Mouse (Mus musculus): ENCODE data around the gene Cacna1c. TPM values are rescaled to one million over a fixed set of nuclear protein-coding genes. Genes with fewer than 3 reads are reported as not detected.

Gene Cacna1c
- polyA plus RNA-seq, 1 experiment from 2014 or later, result 0.64 TPM

DNA sequence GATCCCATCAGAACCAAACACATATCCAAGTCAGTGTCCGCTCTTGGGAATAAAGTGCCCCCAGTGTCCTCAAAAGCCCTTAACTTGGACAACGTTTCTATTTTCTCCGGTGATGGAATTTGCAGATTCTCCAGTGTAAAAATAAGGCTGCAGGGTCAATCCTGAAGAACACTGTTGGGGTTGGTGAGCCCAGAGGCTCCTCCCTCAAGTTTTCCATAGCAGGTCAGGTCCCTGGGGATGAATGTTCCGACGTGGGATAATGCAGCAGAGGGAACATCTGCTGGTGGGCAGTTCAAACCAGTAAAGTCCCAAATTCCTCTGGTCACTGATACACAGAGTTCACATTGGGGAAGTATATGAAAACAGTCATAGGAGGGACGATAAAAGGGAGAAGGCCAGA is 203.8 kb downstream of the Cacna1c start:
- Histone ChIP-seq H3K4me2 (no peak overlapping the region), H3K9ac (no peak overlapping the region), H3K36me3 (no peaks in the 10 kb centered on the region), H3K4me1 (peaks cover 14% of the 10 kb centered on the region), H3K9me3 (replicated peaks) (no peaks in the 10 kb centered on the region), H3K27me3 (replicated peaks) (no peaks in the 10 kb centered on the region), H3K4me3 (no peak overlapping the region), H3K27ac (no peak overlapping the region)
- no peak for ATAC-seq
- WGBS (ENCODE audit: insufficient replicate concordance), result 77% methylated on average over 6 of the region's 6 CpGs

DNA sequence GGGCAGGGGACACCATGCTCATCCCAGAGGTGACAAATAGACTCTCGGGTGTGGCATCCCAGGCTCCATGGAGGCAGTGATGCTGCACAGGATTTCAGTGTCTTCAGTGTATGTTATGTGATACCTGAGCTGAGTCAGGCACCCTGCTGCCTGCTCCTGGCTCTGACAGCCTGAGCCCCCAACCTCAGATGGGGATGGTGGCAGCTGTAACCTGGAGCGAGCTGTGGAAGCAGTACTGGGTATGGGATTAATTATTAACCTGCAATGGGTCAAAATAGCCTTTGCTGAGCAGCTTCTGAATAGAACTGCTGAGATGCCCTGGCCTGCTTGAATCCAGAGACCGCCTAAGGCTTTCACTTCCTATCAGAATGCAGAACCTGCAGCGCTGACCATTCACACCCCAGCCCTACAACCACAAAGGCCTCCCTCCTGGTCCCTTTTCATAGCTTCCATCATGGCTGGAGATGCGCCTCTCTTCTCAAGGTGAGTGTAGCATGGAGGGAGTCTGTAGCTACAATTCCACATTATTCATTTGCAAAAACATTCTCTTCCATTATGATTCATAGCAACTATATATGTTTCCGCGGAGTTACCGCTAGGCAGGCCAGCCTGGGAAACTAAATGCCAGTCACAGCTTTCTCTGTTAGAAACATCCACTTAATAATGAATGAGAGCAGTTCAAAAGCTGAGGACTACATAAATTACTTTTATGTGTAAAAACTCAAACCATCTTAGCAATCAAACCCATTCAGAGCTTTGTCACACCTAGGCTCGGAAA is 206.0 kb downstream of the Cacna1c start:
- no peak overlapping the region for H3K4me2 ChIP-seq
- H3K27me3 ChIP-seq (replicated peaks), result no peaks in the 10 kb centered on the region
- H3K4me3 ChIP-seq, result no peak overlapping the region
- no peak overlapping the region for H3K27ac ChIP-seq
- peak; percentile 18; the same call in 1 of the 2 replicates for ATAC-seq
- no peaks in the 10 kb centered on the region for H3K4me1 ChIP-seq
- WGBS (ENCODE audit: insufficient replicate concordance), result 71% methylated on average over 9 of the region's 9 CpGs
- no peaks in the 10 kb centered on the region for H3K36me3 ChIP-seq
- H3K9ac ChIP-seq, result no peak overlapping the region
- H3K9me3 ChIP-seq (replicated peaks), result no peaks in the 10 kb centered on the region

DNA sequence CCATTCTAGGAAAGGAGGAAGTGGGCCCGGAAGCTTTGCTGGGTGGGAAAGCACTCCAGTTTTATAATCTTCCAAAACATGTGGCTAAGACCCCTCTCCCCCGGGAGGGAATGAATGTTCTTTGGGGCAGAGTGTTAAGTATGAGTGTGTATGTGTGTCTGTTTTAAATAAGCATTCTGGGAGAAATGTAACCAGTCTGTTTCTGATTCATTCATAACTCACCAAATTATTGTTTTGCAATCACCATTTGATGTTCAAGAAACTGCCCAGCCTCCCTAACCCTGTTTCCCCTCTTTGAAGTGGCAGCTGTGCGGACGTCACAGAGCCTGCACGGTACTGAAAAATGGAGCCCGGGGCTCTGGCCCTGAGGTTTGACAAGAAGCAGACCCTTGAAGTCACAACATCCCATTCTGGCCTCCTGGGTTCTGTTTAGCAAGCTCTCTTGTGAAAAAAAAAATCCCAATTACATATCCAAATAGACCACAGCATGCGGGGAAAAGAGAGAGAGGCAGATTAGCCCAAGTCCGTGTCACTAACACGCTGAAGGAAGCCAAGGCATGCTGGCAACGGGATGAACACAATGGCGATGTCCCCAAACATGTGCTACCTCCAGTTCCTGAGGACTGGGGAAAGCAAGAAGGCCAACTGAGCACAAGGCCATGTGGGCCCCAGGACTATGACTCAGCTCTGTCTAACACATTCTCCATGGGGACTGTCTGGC is 211.9 kb downstream of the Cacna1c start:
- Histone ChIP-seq H3K27ac (no peak overlapping the region), H3K4me2 (no peak overlapping the region), H3K9me3 (replicated peaks) (no peaks in the 10 kb centered on the region), H3K4me1 (peaks cover 10% of the 10 kb centered on the region), H3K9ac (no peak overlapping the region), H3K36me3 (no peaks in the 10 kb centered on the region), H3K27me3 (replicated peaks) (no peaks in the 10 kb centered on the region), H3K4me3 (no peak overlapping the region)
- no peak for ATAC-seq
- WGBS (ENCODE audit: insufficient replicate concordance), result 67% methylated on average over 11 of the region's 11 CpGs

DNA sequence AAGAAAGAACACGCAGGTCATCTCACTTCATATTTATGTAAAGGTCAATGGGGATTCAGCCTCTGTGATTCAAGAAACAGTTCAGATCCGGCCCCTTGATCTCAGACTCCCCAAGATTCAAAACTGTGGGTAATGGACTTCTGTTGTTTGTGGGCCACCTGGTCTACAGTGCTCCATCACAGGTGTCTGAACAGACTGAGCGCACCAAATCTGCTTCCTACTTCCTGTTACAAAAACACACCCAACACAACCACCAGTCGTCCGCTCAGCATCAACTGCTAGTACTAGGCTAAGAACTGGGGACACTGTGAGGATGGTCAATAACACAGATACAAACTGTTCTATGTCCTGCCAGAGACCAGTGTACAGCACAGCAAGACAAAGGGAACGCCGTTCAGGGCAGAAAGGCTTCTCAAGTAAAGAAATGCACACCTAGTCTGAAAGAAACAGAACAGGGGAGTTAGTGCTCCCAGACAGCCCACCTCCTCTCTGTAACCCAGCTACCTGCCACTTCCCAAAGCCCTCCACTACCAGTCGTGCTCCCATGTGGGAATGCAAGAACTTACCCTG is 212.7 kb downstream of the Cacna1c start:
- ATAC-seq, result no peak
- H3K9me3 ChIP-seq (replicated peaks), result no peaks in the 10 kb centered on the region
- no peaks in the 10 kb centered on the region for H3K36me3 ChIP-seq
- H3K4me3 ChIP-seq, result no peak overlapping the region
- H3K27ac ChIP-seq, result no peak overlapping the region
- no peaks in the 10 kb centered on the region for H3K27me3 ChIP-seq (replicated peaks)
- no peak overlapping the region for H3K9ac ChIP-seq
- H3K4me2 ChIP-seq, result no peak overlapping the region
- H3K4me1 ChIP-seq, result peaks cover 10% of the 10 kb centered on the region
- WGBS (ENCODE audit: insufficient replicate concordance), result 68% methylated on average over 8 of the region's 8 CpGs

DNA sequence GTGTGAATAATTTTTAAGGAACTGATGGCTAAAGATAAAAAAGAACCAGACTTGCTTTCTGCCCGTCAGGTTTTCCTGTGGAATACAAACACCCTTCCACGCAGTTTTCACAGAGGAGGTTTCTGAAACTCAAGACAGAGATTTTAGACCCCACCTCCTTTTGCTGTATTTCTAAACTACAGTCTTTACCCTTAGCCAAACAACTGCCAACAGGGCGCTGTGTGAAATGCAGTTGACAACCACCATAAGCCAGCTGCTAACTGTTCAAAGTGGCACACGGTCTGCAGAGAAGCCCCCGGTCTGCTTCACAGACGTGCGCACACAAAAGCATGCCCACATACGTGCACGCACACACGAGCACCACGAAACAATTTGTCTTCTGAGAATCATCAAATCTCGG is 216.0 kb downstream of the Cacna1c start:
- peaks cover 10% of the 10 kb centered on the region for H3K4me1 ChIP-seq
- no peak overlapping the region for H3K27ac ChIP-seq
- 76% methylated on average over 12 of the region's 12 CpGs for WGBS (ENCODE audit: insufficient replicate concordance)
- no peak overlapping the region for H3K4me3 ChIP-seq
- H3K9ac ChIP-seq, result no peak overlapping the region
- H3K27me3 ChIP-seq (replicated peaks), result no peaks in the 10 kb centered on the region
- H3K36me3 ChIP-seq, result no peaks in the 10 kb centered on the region
- no peaks in the 10 kb centered on the region for H3K9me3 ChIP-seq (replicated peaks)
- no peak for ATAC-seq
- H3K4me2 ChIP-seq, result no peak overlapping the region

DNA sequence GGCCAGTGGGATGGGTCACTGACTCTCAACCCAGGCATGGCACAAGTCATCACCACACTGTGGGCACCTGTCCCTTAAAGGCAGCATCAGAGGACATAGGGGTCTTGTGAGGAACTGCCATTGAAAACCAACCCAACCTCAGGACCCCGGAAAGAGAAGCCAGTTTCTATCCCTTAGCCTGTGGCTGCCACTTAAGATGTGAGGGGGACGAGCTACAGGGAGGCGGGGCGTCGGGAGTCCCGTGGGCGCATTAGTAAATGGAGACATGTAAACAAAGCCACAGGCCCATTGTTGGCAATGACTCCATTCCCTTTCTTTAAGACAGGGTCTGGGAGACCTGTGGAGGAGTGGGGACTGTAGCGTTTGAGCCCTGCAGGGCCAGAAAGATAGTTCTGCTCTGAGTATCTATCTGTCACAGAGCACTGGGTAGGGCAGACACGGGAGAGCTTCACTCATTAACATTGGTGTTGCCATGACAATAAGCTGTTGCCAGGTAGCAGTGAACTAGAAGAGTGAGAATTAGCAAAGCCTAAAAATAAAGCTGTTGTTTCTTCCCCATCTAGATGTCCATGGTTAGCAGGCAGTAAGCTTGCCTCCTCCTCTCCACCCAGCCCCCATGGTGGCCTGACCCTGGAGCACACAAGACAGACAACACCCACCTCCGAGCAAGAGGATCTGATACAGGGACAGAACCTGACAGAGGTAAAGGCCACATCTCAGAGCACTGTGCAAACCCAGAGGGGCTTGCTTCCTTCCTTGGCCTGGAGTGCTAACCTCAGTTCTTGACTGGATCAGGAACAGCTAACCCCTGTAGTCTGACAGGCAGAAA is 218.6 kb downstream of the Cacna1c start:
- Histone ChIP-seq H3K27me3 (replicated peaks) (no peaks in the 10 kb centered on the region), H3K4me3 (no peak overlapping the region), H3K27ac (no peak overlapping the region), H3K4me2 (no peak overlapping the region), H3K4me1 (peaks cover 7% of the 10 kb centered on the region), H3K36me3 (no peaks in the 10 kb centered on the region), H3K9ac (no peak overlapping the region), H3K9me3 (replicated peaks) (no peaks in the 10 kb centered on the region)
- no peak for ATAC-seq
- WGBS (ENCODE audit: insufficient replicate concordance), result 52% methylated on average over 10 of the region's 10 CpGs

DNA sequence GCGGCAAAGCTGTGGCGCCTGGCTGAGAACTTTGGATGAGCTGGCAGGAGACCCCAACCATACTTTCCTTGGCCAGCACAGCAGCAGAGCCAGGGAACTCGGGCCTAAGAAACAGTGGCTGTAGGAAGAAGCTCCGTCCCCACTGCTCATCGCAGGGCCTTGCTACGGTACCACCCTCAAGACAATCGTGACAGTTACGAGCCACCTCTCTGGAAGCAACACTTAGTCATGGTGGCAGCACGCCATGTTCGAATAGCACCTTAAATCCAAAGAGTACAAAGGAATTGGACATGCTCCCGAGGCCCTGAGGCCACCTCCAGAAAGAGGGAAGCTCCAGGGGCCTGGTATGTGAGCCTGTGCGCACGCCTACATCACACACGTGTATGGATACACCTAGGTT is 219.6 kb downstream of the Cacna1c start:
- no peaks in the 10 kb centered on the region for H3K36me3 ChIP-seq
- no peaks in the 10 kb centered on the region for H3K9me3 ChIP-seq (replicated peaks)
- ATAC-seq, result no peak
- no peaks in the 10 kb centered on the region for H3K27me3 ChIP-seq (replicated peaks)
- peaks cover 9% of the 10 kb centered on the region for H3K4me1 ChIP-seq
- no peak overlapping the region for H3K9ac ChIP-seq
- WGBS (ENCODE audit: insufficient replicate concordance), result 75% methylated on average over 14 of the region's 14 CpGs
- no peak overlapping the region for H3K4me2 ChIP-seq
- no peak overlapping the region for H3K27ac ChIP-seq
- no peak overlapping the region for H3K4me3 ChIP-seq

DNA sequence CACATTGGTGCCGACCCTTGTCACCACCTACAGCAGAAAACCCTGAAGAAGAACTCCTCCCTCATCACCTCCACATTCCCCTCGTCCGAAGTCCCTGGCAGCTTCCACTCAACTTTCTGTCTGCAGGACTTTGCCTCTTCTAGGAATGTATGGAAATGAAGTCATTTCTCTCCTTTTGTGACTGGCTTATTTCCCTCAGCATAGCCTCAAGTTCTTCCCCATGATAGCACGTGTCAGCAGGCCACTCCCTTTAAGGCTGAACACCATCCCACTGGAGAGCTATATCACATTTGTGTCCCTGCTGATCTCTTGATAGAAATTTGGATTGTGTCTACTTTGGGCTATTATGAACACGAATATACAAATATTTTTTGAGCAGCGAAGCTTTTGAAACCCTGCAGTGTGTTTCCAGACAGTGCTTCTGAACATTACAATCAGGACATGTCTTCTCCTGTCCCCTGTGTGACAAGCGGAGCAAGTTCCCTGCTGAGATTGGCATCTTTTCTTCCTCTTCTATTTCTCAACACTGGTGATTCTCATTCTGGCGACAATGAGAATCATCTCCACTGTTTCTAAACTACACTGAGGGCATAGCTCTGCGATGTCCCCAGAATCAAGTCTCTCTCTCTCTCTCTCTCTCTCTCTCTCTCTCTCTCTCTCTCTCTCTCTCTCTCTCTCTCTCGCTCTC is 224.2 kb downstream of the Cacna1c start:
- Histone ChIP-seq H3K27me3 (replicated peaks) (0 out of 2 replicates have a peak, but pooled peaks cover 9% of the 10 kb centered on the region), H3K4me2 (no peak overlapping the region), H3K36me3 (no peaks in the 10 kb centered on the region), H3K9me3 (replicated peaks) (no peaks in the 10 kb centered on the region), H3K4me3 (no peak overlapping the region), H3K27ac (no peak overlapping the region), H3K9ac (no peak overlapping the region), H3K4me1 (peaks cover 17% of the 10 kb centered on the region)
- ATAC-seq, result no peak
- WGBS (ENCODE audit: insufficient replicate concordance), result 56% methylated on average over 10 of the region's 10 CpGs

DNA sequence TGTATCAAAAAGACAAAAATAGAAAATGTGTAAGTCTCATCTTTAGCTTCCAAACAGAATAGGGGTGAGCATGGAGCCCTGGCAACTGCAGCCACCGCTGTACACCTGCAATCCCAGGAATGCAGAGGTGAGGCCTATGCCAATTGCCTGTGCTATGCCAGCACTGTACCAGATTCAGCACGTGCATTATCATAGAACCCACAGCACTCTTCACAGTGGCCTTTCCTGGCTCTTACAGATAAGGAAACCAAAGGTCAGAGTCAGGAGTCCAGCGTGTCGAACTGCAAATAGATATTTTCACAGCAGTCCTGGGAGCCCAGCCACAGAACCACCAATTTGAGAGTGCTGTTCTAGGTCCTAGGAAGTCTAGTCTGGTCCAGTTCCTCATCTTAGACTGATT is 227.4 kb downstream of the Cacna1c start:
- peaks cover 17% of the 10 kb centered on the region for H3K4me1 ChIP-seq
- 21% methylated on average over 4 of the region's 4 CpGs for WGBS (ENCODE audit: insufficient replicate concordance)

DNA sequence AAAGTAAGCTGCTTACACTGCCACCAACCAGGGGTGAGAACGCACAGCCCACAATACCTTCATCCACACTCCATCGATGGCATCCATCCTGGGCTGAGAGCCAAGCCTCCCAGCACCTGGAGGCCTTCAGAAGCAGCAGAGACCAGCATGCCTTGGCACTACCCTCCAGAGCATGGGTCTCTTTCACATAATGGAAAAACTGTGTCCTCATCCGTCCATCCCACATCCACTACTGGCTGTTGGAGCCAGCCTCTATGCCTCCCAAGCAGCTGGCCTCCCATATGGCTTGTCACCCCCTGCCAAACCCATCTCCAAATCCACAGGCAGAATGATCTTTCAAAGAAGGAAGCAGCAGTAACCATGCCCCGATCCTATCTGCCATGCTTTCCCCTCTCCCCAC is 229.3 kb downstream of the Cacna1c start:
- Histone ChIP-seq H3K4me3 (no peak overlapping the region), H3K9me3 (replicated peaks) (no peaks in the 10 kb centered on the region), H3K27me3 (replicated peaks) (peaks cover 17% of the 10 kb centered on the region; the same call in 1 of the 2 replicates), H3K4me1 (peaks cover 8% of the 10 kb centered on the region), H3K4me2 (no peak overlapping the region), H3K36me3 (no peaks in the 10 kb centered on the region), H3K27ac (no peak overlapping the region), H3K9ac (no peak overlapping the region)
- WGBS (ENCODE audit: insufficient replicate concordance), result 55% methylated on average over 4 of the region's 4 CpGs
- no peak for ATAC-seq

More for the DNA sequence above, 227.4 kb downstream of the Cacna1c start:
- ATAC-seq, result peak; percentile 47; the same call in 1 of the 2 replicates
- Histone ChIP-seq H3K27me3 (replicated peaks) (peaks cover 17% of the 10 kb centered on the region; the same call in 1 of the 2 replicates), H3K9ac (no peak overlapping the region), H3K36me3 (no peaks in the 10 kb centered on the region), H3K4me2 (no peak overlapping the region), H3K27ac (no peak overlapping the region), H3K9me3 (replicated peaks) (no peaks in the 10 kb centered on the region), H3K4me3 (no peak overlapping the region)

DNA sequence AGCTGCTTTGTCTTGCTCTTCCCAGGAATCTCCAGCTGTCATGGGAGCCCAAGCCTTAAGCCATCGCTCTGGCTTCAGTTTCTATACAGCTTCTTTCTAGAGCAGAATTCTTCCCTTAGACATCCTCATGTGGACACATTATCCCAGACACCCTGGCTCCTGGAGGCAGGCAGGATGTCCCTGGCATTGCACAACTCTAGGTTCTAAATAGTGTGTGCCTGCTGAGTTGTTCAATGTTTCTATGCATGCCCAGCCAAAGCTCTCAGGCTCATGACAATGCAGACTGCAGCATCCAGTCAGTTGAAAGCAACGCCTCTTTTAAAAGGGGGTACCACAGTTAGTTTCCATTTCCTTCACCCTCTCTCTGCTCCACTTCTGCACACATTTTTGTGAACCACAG is 230.6 kb downstream of the Cacna1c start:
- peaks cover 8% of the 10 kb centered on the region for H3K4me1 ChIP-seq
- no peak overlapping the region for H3K4me2 ChIP-seq
- H3K27me3 ChIP-seq (replicated peaks), result peaks cover 11% of the 10 kb centered on the region; the same call in 1 of the 2 replicates
- 65% methylated on average over 2 of the region's 2 CpGs for WGBS (ENCODE audit: insufficient replicate concordance)
- no peak overlapping the region for H3K4me3 ChIP-seq
- H3K9ac ChIP-seq, result no peak overlapping the region
- ATAC-seq, result no peak
- H3K36me3 ChIP-seq, result no peaks in the 10 kb centered on the region
- no peak overlapping the region for H3K27ac ChIP-seq
- no peaks in the 10 kb centered on the region for H3K9me3 ChIP-seq (replicated peaks)

All from liver, embryonic 12.5 days (tissue).